Mouse (Mus musculus): ENCODE measurements around the gene Dnaja3.

Dnaja3 gene

DNA sequence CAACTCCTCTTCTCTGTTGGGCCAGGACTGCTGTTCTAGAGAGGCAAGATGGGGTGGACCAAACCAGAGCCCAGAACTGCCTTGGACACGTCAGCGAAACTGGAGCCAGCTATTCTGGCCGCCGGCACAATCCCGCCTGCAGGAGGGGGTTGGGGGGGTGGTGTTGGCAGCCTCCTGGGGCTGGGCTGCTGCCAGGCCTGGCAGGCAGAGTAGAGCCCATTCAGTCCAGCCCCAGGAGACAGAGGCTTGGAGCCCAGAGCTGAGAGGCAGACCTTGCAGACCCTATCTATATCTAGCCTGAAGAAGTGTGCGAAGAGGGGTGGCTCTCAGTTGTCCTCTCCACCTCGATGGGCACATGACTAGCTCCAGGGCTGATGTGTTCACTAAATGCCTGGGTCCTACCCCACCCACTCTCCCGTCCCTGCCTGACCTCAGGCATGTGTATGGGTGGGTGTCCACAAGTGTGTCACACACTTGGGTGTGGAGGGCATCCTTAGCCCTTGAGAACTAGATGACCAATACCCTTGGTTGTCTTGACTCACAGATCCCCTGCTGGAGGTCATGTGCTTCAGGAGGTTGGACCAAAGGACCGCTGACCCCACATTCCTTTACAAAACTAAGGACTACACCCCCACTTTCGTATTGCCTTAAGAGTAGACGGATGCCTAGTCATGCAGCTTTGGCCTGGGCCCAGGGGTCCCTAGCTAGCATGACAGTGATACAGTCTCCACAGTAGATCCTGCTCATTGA, 4.1 kb downstream of the Dnaja3 start:
- DNase-seq = peak; percentile 99

DNA sequence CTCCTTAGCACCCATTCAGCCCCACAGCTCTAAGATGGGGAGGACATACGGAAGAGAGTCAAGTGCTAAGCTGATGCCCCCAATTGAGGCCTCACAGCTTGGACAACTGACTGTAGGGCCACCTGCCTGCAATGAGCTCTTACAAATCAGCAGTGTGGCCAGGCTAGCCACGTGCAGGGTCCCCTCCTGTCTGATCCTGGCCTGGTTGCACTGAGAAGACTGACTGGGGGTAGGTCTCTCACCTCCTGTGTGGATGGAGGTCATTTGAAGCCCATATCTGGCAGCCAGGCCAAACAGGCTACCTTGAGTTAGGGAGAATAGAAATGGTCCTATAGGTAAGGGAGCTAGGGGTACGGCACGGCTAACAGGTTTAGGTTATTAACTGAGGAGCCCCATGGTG, 6.1 kb downstream of the Dnaja3 start:
- DNase-seq = peak; percentile 91

DNA sequence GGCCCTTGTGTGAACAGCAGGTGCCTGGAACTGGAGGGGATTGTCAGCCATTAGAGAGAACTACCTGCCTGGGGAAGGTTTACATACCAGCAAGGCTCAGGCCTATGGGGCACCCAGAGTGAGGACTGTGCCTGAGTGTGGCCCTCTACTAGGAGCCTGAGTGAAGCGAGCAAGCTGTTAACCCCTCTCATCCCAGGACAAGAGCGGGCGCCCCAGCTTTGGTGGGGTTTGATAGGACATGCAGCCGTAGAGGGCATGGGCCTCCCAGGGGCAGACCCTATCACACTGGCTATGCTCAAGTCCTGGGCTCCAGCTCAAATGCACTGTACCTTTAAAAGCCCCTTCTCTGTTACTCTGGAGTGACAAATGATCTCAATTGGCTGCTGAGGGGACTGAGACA, 7.0 kb downstream of the Dnaja3 start:
- DNase-seq = peak; percentile 93

DNA sequence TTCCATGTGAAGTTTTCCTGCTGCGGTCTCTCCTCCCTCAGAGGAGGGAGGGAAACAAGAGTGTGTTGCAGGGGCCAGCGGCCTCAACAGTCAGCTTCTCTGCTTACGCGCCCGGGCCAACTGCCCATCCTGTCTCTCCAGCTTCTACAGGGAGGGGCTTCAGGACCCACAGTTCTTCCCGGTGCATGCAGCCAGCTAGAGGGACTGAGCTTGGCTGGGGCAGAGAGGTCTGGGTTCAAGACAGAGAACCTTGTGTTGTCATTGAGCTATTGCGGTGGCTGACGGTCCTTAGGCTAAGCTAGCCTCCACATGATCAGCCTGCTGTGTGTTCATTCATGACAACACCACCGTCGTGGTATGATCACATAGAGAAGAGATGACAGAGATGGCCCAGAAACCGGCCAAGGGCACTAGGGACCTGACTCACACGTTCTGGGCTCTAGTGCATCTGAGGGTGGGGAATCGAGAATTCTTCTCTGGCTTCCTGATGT, 7.9 kb downstream of the Dnaja3 start:
- DNase-seq = peak; percentile 98

DNA sequence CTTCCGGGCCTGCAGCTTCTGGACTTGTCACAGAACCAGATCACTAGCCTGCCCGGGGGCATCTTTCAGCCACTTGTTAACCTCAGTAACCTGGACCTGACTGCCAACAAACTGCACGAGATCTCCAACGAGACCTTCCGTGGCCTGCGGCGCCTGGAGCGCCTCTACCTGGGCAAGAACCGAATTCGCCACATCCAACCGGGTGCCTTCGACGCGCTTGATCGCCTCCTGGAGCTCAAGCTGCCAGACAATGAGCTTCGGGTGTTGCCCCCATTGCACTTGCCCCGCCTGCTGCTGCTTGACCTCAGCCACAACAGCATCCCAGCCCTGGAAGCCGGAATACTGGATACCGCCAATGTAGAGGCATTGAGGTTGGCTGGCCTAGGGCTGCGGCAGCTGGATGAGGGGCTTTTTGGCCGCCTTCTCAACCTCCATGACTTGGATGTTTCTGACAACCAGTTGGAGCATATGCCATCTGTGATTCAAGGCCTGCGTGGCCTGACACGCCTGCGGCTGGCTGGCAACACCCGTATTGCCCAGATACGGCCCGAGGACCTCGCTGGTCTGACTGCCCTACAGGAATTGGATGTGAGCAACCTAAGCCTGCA, 8.7 kb downstream of the Dnaja3 start:
- peak; percentile 93 for DNase-seq

DNA sequence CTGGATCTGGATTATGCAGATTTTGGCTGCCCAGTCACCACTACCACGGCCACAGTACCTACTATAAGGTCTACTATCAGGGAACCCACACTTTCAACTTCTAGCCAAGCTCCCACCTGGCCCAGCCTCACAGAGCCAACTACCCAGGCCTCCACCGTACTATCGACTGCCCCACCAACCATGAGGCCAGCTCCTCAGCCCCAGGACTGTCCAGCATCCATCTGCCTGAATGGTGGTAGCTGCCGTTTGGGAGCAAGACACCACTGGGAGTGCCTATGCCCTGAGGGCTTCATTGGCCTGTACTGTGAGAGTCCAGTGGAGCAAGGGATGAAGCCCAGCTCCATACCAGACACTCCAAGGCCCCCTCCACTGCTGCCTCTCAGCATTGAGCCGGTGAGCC, 9.4 kb downstream of the Dnaja3 start:
- peak; percentile 90 for DNase-seq

DNA sequence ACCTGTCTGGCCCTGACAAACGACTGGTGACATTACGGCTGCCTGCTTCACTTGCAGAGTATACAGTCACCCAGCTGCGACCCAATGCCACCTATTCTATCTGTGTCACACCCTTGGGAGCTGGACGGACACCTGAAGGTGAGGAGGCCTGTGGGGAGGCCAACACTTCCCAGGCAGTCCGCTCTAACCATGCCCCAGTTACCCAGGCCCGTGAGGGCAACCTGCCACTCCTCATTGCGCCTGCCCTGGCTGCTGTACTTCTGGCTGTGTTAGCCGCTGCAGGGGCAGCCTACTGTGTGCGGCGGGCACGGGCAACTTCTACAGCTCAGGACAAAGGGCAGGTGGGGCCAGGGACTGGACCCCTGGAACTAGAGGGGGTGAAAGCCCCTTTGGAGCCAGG, 9.9 kb downstream of the Dnaja3 start:
- DNase-seq = peak; percentile 95

DNA sequence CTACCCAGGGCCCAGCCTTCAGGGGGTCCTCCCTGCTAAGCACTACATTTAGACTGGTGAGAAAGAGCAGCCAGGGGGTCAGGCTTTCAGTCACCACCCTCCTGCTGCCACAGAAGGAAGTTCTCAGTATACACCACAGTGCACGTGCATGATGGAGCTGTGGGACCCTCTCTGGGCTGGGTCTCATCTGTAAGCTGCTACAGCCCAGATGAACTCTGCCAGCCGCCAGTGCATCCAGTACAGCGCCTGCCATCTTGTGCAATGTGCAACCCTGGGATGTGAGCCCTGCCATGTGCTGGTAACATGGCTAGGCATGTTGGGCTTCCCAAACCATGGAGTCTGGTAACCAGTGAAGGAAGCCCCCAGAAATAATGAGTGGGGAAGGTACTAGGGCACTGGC, 10.4 kb downstream of the Dnaja3 start:
- DNase-seq = peak; percentile 92

DNA sequence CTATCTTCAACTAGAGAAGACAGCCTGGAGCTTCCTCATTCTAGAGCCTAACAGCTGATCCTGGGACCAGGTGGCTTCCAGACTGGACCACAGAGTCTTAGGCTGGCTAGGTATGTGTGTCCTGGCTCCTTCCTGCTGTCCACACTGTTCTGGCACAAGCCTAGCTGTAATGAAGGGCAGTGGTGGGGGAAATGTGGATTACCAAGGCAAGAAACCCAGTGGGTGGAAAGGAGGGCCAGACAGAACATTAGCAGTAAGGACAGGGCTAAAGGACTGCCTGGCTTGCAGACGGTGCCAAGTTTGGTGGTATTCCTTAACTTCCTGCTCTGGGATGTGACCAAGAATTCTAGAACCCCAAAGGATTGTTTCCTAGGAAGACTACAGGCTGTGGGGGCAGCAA, 11.3 kb downstream of the Dnaja3 start:
- peak; percentile 90 for DNase-seq

DNA sequence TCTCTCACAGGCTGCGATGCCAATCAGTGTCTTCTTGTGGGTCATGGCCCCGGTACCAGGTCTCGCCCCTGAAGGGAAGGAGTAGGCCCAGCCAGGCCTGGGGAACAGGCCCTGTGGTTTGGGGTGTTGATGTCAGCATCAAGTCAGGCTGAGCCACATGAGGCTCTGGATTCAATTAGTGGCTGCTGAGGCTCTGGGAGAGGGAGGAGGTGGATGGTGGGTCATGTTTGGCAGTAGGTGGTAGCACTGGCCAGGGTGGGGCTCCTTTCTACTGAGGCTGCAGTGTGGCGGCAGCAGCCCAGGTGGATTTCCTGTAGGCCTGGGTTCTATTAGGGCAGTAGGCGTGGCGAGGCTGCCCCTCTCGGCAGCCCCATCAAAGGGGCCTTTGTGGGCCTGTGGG, 11.8 kb downstream of the Dnaja3 start:
- peak; percentile 92 for DNase-seq

DNA sequence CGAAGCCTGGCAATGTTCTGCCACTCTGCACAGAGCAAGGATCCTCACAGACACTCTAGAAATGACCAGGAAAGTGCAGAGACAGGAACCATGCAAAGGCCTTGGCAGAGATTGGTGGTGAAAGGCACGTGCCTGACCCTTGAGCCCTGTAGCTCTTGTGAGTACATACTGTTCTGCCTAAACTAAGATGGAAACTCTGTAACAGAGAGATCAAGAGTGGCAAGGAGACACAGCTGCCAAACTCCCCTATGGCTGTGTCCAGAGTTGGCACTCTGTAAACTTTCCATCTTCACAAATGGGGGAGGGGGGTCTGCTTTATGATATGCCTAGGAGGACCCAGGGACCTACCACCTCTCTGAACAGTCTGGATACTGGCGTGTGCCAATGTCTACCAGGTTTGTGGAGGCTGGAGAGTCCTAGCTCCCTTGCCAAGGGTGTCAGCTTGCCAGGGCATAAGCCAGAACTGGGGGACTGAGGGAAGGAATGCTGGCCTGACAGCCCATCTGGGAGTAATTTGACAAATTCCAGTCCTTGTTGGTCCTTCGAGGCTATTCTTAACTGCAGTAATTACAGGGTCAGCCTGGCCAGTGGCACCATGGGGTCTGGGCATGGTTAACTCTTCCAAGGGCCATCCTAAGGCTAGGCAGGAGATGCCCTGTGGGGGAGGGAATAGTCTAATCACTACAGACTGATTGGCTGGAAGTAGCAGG, 13.1 kb downstream of the Dnaja3 start:
- peak; percentile 95 for DNase-seq

DNA sequence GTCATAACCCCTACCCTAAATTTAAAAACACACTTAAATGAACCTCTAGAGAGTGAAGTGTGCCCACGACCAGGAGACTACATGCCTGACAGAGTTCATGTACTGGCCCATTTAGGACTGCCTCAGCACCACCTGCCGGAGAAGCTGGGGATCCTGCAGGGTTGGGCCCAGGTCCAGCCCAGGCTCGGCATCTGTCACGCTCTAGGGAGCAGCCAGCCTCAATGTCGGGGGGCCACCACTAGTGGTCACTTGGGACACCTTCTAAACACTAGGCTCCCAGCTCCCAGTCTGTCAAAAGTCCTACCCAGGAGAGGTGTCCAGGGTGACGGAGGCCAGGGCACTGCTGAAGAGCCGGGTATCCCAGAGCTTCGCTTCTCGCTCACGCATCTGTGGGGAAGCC, 14.9 kb downstream of the Dnaja3 start:
- DNase-seq = peak; percentile 95

DNA sequence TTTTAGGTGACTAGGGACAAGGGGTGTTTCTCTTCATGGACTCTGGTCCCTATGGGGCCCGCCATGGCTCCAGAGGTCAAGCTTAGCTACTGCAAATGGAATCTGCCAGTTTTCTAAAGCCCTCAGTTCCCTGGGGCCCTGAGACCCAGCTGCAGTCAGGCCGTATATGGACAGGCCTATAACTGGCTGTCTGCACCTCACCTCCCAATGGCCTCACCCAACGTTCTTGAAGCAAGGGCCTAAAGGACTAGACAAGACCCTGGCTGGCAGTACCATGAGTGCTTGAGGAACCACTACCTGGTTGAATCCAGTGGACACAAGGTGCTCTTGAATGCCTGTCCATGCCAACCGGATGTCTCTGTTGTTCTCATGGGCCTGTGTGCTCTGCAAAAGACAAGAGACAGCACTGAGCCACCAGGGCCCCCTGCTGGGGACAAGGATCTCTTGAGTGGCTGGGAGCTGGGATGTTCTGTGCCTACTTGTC, 15.5 kb downstream of the Dnaja3 start:
- DNase-seq = peak; percentile 98

DNA sequence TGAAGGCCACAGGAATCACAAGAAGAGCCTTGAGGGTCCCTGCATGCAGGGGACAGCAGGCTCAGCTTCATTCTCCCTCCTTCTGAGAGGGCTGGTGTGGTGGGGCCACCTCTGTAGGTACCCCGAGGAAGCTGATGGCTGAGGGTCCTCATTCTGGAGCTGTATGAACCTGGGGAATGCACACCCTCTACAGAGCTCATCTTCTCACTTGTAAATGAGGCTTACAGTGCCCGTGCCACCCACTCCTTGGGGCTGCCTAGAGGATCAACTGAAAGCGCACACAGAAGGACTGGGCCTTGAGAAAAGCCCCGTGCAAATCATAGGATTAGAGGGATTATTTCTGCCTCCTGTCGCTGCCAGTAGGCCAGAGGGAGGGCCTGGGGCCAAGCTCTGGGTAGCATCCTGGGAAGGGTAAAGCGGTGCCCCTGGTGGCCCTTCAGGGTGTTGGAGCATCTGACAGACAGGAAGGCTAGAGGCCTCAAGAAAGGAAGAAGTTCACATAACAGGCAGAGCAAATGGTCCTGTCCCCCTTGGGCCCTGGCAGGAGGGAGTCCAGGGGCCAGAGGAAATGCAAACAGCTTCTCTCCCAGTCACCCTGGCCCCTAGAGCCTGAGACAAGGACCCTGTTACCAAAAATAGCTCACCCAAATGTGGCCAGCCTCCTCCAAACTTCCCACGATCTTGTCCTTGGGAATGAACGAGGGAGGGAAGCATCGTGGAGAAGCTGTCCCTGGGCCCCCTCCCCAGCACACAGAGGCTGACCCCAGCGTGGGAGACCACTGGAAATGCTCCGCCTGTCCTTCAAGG, 16.2 kb downstream of the Dnaja3 start:
- DNase-seq = peak; percentile 97

DNA sequence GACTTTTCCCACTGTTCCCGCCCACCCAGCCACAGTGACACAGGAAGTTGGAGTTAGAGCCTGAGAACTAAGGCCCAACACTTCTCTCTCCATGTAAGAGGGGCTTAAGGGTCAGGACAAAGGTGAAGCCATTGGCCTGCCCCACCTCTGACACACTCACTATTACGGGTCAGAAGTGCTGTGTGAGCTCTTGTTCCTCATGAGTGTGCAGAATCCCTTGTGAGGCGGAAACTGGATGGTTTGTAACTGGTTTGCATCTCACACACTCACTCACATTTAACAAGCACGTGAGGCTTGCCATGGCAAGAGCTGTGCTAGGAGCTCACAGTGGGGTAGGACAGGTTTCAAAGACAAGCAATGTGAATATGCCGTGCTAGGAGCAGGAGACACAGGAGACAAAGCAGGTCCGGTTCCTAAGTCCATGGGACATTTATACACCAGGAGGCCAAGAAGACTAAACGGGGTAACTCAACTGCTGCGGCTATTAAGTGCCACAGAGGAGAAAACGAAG, 16.8 kb downstream of the Dnaja3 start:
- DNase-seq = no peak

DNA sequence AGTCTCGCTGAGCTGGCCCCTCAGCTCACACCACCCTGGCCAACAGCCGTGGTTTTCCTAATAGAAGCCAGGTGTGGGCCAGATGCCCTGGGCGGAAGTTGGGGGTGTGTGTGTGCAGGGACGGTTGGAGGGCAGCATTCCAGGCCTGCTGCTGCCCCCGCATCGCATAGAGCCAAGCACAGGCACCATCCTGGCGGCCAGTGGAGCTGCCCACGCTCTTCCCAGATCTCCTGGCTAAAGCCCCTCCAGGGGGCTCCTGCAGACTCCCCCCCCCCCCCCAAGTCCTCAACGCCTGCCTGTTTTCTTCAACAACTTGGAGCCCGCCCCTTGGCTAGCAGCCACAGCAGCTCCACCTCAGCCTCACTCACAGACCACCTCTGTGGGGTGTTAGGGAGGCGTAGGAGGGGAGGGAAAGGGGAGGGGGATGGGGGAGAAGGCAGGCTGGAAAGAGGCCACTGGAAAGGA, 19.0 kb downstream of the Dnaja3 start:
- peak; percentile 92 for DNase-seq

DNA sequence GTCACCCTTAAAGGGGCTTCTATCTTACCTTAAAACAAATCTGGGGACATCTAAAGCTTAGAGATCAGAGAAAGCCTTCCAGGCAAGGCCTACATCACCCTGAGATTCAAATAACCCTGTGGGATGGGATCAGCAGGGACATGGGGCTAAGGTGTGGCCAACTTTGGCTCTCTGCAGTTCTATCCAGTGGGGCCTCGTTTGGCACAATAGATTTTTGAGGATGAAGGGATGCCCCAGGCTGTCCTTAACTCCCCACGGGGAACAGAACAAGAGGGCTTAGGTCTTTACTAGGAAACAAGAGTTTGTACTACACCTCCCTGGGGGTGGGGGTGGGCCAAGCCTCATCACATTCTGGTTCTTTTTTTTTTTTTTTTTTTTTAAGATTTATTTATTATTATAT, 19.5 kb downstream of the Dnaja3 start:
- DNase-seq = no peak

DNA sequence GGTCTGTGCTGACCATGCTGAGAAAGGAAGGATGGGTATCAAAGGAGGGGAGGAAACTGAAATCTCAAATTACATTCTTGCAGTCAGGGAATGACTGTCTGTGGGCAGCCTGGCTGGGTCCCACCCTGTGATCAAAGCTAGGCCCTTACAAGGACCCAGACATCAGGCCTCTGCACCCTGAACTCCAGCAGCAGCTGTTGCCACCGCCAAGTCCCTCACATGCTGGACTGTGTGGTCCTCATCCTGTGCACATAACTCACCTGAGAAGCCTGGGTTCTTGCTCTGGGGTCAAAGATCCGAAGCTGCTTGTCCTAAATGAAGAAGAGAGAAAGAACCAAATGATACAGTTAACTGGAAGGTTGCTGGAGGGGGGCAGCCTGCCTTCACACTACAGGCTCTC, 21.8 kb downstream of the Dnaja3 start:
- DNase-seq = no peak

DNA sequence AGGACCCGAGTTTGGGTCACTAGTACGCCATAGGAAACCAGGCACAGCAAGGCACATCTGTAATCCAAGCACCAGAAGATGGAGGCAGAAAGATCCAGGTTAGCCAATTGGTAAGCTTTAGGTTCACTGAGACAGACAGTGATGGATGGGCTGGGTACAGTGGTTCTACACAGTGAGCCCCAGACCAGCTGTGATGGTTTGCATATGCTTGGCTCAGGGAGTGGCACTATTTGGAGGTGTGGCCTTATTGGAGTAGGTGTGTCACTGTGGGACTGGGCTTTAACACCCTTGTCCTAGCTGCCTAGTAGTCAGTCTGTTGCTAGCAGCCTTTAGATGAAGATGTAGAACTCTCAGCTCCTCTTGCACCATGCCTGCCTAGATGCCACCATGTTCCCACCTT, 24.0 kb downstream of the Dnaja3 start:
- DNase-seq = no peak

DNA sequence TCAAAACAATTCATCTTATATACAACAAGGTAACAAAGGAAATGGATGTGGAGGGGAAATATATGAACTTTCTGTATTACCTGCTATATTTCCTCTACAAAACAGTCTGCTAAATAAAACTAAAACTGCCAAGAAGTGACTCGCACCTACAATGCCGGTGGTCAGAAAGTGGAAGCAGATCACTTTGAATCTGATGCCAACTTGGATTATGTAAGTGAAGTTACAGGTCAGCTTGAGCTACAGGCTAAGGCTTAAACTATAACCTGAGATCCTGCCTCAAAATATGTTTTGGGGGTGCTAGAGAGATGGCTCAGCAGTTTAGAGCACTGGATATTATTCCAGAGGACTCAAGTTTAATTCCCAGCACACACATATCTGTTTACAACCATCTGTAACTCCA, 25.9 kb downstream of the Dnaja3 start:
- no peak for DNase-seq

DNA sequence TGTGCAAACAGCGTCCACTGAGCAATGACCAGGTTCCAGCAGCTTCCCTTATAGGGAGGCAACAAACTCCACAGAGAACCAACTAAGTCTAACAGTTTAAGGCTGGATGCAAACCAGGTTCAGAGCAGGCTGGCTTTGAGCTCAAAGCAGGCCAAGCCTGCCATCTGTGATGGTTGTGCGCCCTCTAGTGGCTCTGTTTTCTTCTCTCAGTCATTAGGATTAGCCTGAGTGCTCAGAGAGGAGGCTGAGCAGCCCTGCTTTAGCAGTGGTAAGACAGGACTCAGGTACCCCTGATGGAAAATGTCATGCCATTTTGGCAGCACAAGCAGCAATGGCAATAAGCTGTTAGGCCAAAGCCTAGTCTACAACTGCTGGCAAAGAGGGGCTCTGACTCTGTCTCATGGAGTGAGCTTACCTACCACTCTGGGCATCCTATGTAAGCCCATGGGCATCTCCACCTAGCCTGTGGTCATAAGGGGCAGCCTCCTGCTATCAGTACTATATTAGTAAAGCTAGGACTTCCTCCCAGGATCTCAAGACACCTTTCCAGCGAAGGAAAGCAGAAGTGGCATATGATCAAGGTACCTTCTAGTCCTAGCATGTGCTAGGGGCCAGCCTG, 27.5 kb downstream of the Dnaja3 start:
- peak; percentile 96 for DNase-seq

DNA sequence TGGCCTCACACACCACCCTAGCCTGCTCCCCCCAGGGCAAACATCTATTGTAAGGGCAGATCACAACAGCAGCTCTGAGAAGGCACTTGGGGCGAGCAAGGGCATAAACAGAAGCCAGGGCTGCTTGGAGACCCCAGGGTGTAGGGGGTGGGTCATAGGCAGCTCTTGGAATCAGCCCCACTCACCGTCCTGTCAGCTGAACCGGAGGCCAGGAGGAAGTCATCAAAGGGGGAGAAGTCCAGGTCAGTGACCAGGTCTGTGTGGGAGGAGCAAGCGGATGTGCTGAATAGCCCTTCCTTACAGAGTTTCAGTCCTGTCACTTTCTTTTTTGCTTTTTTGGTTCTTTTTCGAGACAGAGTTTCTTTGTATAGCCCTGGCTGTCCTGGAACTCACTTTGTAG, 30.5 kb downstream of the Dnaja3 start:
- DNase-seq = no peak

Data from heart, adult 11 months (tissue).